Mouse (Mus musculus) thymus, postnatal 0 days (tissue): ENCODE results near the gene Dntt. TPM values are rescaled to one million over a fixed set of nuclear protein-coding genes. Genes with fewer than 3 reads are reported as not detected.

Experiments
- polyA plus RNA-seq: library from polyadenylated mRNA; unstranded; fragments of >200 nt; fragmentation: Nextera tagmentation; extraction: Ambion mirVana; gene quantifications from 2 replicates; pipeline ENCODE4 v1.2.1, GENCODE M21; 2015

The Dntt gene
- polyA plus RNA-seq, 1 experiment from 2014 or later = 140 TPM

Other genes with a start within 250 kb of the Dntt start
- 7.6 and 8.7 TPM in 2 replicates for gene Ccnj, start 198.0 kb upstream of the Dntt start, polyA plus RNA-seq
- 10.7 and 12.8 TPM in 2 replicates for gene Zfp518a, start 134.6 kb upstream of the Dntt start, polyA plus RNA-seq
- gene Blnk, start 34.7 kb upstream of the Dntt start, polyA plus RNA-seq = 4.7 and 5.5 TPM in 2 replicates
- gene Opalin, start 47.8 kb downstream of the Dntt start, polyA plus RNA-seq = 0.09 and 0.12 TPM in 2 replicates
- gene Tll2, start 177.6 kb downstream of the Dntt start, polyA plus RNA-seq = 0.08 and 0.14 TPM in 2 replicates
- gene Tm9sf3, start 234.7 kb downstream of the Dntt start, polyA plus RNA-seq = 118 and 131 TPM in 2 replicates